Comparison of ENCODE assay signal across 29 mouse cellular contexts in genomic region chr14:22007006-22007405, GRCm38 (mm10). TPM values are rescaled to one million over a fixed set of nuclear protein-coding genes. Genes with fewer than 3 reads are reported as not detected.
DNase-seq lines count a peak whose midpoint lies in the region; ATAC-seq and TF ChIP-seq lines count a peak whose summit lies in the region.
"Had no signal": no experiment of that assay in that cellular context is flagged by ENCODE, and none has a peak within 500 bp of the region (broad histone marks: within the 10 kb centered on the region; RNA-seq: fewer than 3 reads in every experiment).

No protein-coding gene starts in this region.

- H3K4me2 ChIP-seq in lung, postnatal 0 days (replicated peaks; ENCODE audit: low read depth, low read length): no peak overlapping the region
- no peak overlapping the region for H3K4me2 ChIP-seq in liver, embryonic 12.5 days
- H3K4me2 ChIP-seq: embryonic facial prominence, embryonic 12.5 days; embryonic facial prominence, embryonic 15.5 days; forebrain, embryonic 12.5 days; forebrain, embryonic 15.5 days; heart, embryonic 12.5 days; heart, embryonic 15.5 days; hindbrain, embryonic 14.5 days had no signal

- peaks cover 4% of the 10 kb centered on the region; the same call in 1 of the 2 replicates for H3K4me1 ChIP-seq in lung, postnatal 0 days (ENCODE audit: insufficient read depth, low read depth, low read length)
- H3K4me1 ChIP-seq in liver, embryonic 12.5 days: peaks cover 5% of the 10 kb centered on the region; the same call in 1 of the 2 replicates
- H3K4me1 ChIP-seq: embryonic facial prominence, embryonic 12.5 days; embryonic facial prominence, embryonic 15.5 days; heart, embryonic 12.5 days; heart, embryonic 15.5 days had no signal

- WGBS in lung, postnatal 0 days: 72% methylated on average over 6 of the region's 6 CpGs
- WGBS in liver, embryonic 12.5 days (ENCODE audit: insufficient replicate concordance): 69% methylated on average over 6 of the region's 6 CpGs

- DNase-seq in gastrocnemius, adult 2 months: peak; percentile 39
- DNase-seq in gastrocnemius, adult 8-10 months (ENCODE audit: low spot score in 2 of 2): no peak
- DNase-seq in lung, postnatal 0 days (ENCODE audit: low spot score): peak; percentile 59
- DNase-seq in lung, postnatal 14 days: no peak
- peak; percentile 57 for DNase-seq in NIH3T3 (ENCODE audit: low read depth)
- peak; percentile 58 for DNase-seq in fibroblast of lung, adult 2 months (ENCODE audit: low read depth)
- DNase-seq: adrenal gland, adult 8-10 months; cerebellum, adult 11 months; cerebellum, adult 2 months; cerebellum, adult 9-11 months; cerebellum, postnatal 25 days; gastrocnemius, postnatal 10 days; gastrocnemius, postnatal 36 days; heart, postnatal 10 days; heart, postnatal 4 days; kidney, adult 18-20 months had no signal

- H3K9me3 ChIP-seq in lung, postnatal 0 days (ENCODE audit: low read length): no peaks in the 10 kb centered on the region
- no peaks in the 10 kb centered on the region for H3K9me3 ChIP-seq in liver, embryonic 12.5 days (replicated peaks)
- H3K9me3 ChIP-seq: embryonic facial prominence, embryonic 12.5 days; embryonic facial prominence, embryonic 15.5 days; forebrain, embryonic 12.5 days; forebrain, embryonic 15.5 days; G1E; heart, embryonic 12.5 days; heart, embryonic 15.5 days had no signal

- TF ChIP-seq CTCF in gastrocnemius, adult 2 months (IDR thresholded peaks at IDR 0.05): no peak
- TF ChIP-seq CTCF in lung, postnatal 0 days (IDR thresholded peaks at IDR 0.05): no peak

- no peaks in the 10 kb centered on the region for H3K36me3 ChIP-seq in lung, postnatal 0 days (ENCODE audit: insufficient read depth, low read length)
- no peaks in the 10 kb centered on the region for H3K36me3 ChIP-seq in liver, embryonic 12.5 days
- H3K36me3 ChIP-seq: embryonic facial prominence, embryonic 12.5 days; embryonic facial prominence, embryonic 15.5 days; forebrain, embryonic 12.5 days; forebrain, embryonic 15.5 days; G1E; heart, embryonic 12.5 days; heart, embryonic 15.5 days had no signal

- peak; percentile 35; the same call in 1 of the 2 replicates for ATAC-seq in lung, postnatal 0 days
- ATAC-seq in liver, embryonic 12.5 days: no peak
- ATAC-seq: forebrain, embryonic 15.5 days; hindbrain, postnatal 0 days; inflammation-experienced regulatory T-cells, adult 6 months; intestine, embryonic 16.5 days had no signal

- no peaks in the 10 kb centered on the region for H3K27me3 ChIP-seq in lung, postnatal 0 days (replicated peaks; ENCODE audit: insufficient read depth, low read length)
- H3K27me3 ChIP-seq in liver, embryonic 12.5 days (replicated peaks): peaks cover 24% of the 10 kb centered on the region
- H3K27me3 ChIP-seq: CH12.LX; embryonic facial prominence, embryonic 12.5 days; embryonic facial prominence, embryonic 15.5 days; heart, embryonic 15.5 days had no signal

- H3K9ac ChIP-seq in lung, postnatal 0 days (replicated peaks; ENCODE audit: low read depth): no peak overlapping the region
- H3K9ac ChIP-seq in liver, embryonic 12.5 days: no peak overlapping the region
- H3K9ac ChIP-seq: embryonic facial prominence, embryonic 12.5 days; embryonic facial prominence, embryonic 15.5 days; forebrain, embryonic 12.5 days; forebrain, embryonic 15.5 days; heart, embryonic 12.5 days; heart, embryonic 15.5 days; hindbrain, embryonic 14.5 days had no signal

- H3K27ac ChIP-seq in gastrocnemius, adult 2 months: no peak overlapping the region
- H3K27ac ChIP-seq in lung, postnatal 0 days (ENCODE audit: low read length): no peak overlapping the region
- no peak overlapping the region for H3K27ac ChIP-seq in liver, embryonic 12.5 days
- H3K27ac ChIP-seq: embryonic facial prominence, embryonic 12.5 days; embryonic facial prominence, embryonic 15.5 days; forebrain, embryonic 12.5 days; forebrain, embryonic 15.5 days; heart, embryonic 15.5 days; hindbrain, embryonic 14.5 days; hindbrain, postnatal 0 days had no signal

- intact Hi-C loops in gastrocnemius, adult 2 months (cut with DNase I): no loop called here

- no peak for TF ChIP-seq EP300 in lung, postnatal 0 days (IDR thresholded peaks at IDR 0.05)

- no peak overlapping the region for H3K4me3 ChIP-seq in gastrocnemius, adult 2 months
- H3K4me3 ChIP-seq in lung, postnatal 0 days (ENCODE audit: low read depth, low read length): no peak overlapping the region
- H3K4me3 ChIP-seq in liver, embryonic 12.5 days: no peak overlapping the region
- H3K4me3 ChIP-seq: embryonic facial prominence, embryonic 12.5 days; embryonic facial prominence, embryonic 15.5 days; forebrain, embryonic 12.5 days; forebrain, embryonic 15.5 days; heart, embryonic 12.5 days; heart, embryonic 15.5 days had no signal

RNA-seq across cellular contexts. Expression of gene Lrmda, which starts 12.5 kb away (rescaled TPM):
- total RNA-seq in gastrocnemius, adult 2 months (2021): 1 to 10 TPM; 2.6 to 2.9 TPM
- total RNA-seq in gastrocnemius, adult 8-10 months (2022): 1 to 10 TPM; 2.2 to 3.2 (median 2.6) TPM
- polyA plus RNA-seq in lung, postnatal 0 days (2015; fragmentation: Nextera tagmentation; extraction: Ambion mirVana): 0.86 and 1.6 TPM in 2 replicates
- polyA plus RNA-seq in liver, embryonic 12.5 days (2016; fragmentation: Nextera tagmentation; extraction: Ambion mirVana): 0.23 and 0.49 TPM in 2 replicates
- total RNA-seq: G1E had no signal
- polyA plus RNA-seq: G1E; inflammation-experienced regulatory T-cells, adult 6 months had no signal

RNA-seq across cellular contexts. Expression of gene Zfp503, which starts 17.6 kb away (rescaled TPM):
- total RNA-seq in gastrocnemius, adult 2 months (2021): 10 to 100 TPM in 1 of 2 experiments, 1 to 10 TPM in 1; 8.1 to 10.7 TPM
- 10 to 100 TPM in 2 of 4 experiments, 1 to 10 TPM in 2; 5.8 to 17.2 (median 10.4) TPM for total RNA-seq in gastrocnemius, adult 8-10 months (2022)
- 16.7 and 18.6 TPM in 2 replicates for polyA plus RNA-seq in lung, postnatal 0 days (2015; fragmentation: Nextera tagmentation; extraction: Ambion mirVana)
- polyA plus RNA-seq in liver, embryonic 12.5 days (2016; fragmentation: Nextera tagmentation; extraction: Ambion mirVana): 2.8 and 4.0 TPM in 2 replicates
- total RNA-seq: CH12.LX, G1E had no signal
- polyA plus RNA-seq: inflammation-experienced regulatory T-cells, adult 6 months had no signal

Comparison
In these comparisons a context has a peak if more than half of its experiments do, and no peak if none do; other contexts are left out.
1. DNase-seq: peak in gastrocnemius, adult 2 months (single experiment), lung, postnatal 0 days (single experiment), NIH3T3 (single experiment) and fibroblast of lung, adult 2 months (single experiment); none in gastrocnemius, adult 8-10 months (0 of 2) and lung, postnatal 14 days (single experiment).